Mouse (Mus musculus): ENCODE results near the gene Setdb1. TPM values are rescaled to one million over a fixed set of nuclear protein-coding genes. Genes with fewer than 3 reads are reported as not detected.

Gene Setdb1
- total RNA-seq, 2 experiments from 2014 or later = 10.9 to 11.6 TPM

Other genes starting within 250 kb of the Setdb1 start
- gene Vps72, start 246.2 kb downstream of the Setdb1 start, total RNA-seq (2021) = 10 to 100 TPM; 32.1 to 32.5 TPM
- 10 to 100 TPM; 34.7 to 36.3 TPM for gene Tmod4, start 232.7 kb downstream of the Setdb1 start, total RNA-seq (2021)
- 10 to 100 TPM; 36.5 to 38.3 TPM for gene Scnm1, start 223.2 kb downstream of the Setdb1 start, total RNA-seq (2021)
- gene Lysmd1, start 223.1 kb downstream of the Setdb1 start, total RNA-seq (2021) = 1 to 10 TPM; 4.5 to 4.7 TPM
- 1 to 10 TPM; 2.2 to 2.6 TPM for gene Tnfaip8l2, start 214.8 kb downstream of the Setdb1 start, total RNA-seq (2021)
- gene Sema6c, start 196.7 kb downstream of the Setdb1 start, total RNA-seq (2021) = 1 to 10 TPM; 4.0 to 4.8 TPM
- 10 to 100 TPM; 11.2 to 13.9 TPM for gene Gabpb2, start 139.3 kb downstream of the Setdb1 start, total RNA-seq (2021)
- 10 to 100 TPM; 19.3 to 21.8 TPM for gene Cdc42se1, start 128.5 kb downstream of the Setdb1 start, total RNA-seq (2021)
- 1 to 10 TPM; 6.8 to 8.6 TPM for gene Mllt11, start 125.0 kb downstream of the Setdb1 start, total RNA-seq (2021)
- not detected for gene Gm128, start 115.6 kb downstream of the Setdb1 start, total RNA-seq (2021)
- gene Bnipl, start 106.0 kb downstream of the Setdb1 start, total RNA-seq (2021) = not detected
- gene Mindy1, start 75.9 kb downstream of the Setdb1 start, total RNA-seq (2021) = 10 to 100 TPM; 19.1 to 23.2 TPM
- gene Prune1, start 75.1 kb downstream of the Setdb1 start, total RNA-seq (2021) = 10 to 100 TPM; 25.5 to 25.6 TPM
- under 1 TPM; 0.59 to 0.65 TPM for gene Anxa9, start 50.0 kb downstream of the Setdb1 start, total RNA-seq (2021)
- gene Cers2, start 42.4 kb downstream of the Setdb1 start, total RNA-seq (2021) = 10 to 100 TPM; 30.3 to 32.4 TPM
- gene 4930558C23Rik, start 45.6 kb upstream of the Setdb1 start, total RNA-seq (2021) = not detected
- 10 to 100 TPM; 34.0 to 34.9 TPM for gene Arnt, start 77.2 kb upstream of the Setdb1 start, total RNA-seq (2021)
- gene Ctsk, start 142.1 kb upstream of the Setdb1 start, total RNA-seq (2021) = 1 to 10 TPM; 5.5 to 7.4 TPM
- 10 to 100 TPM; 18.2 to 24.3 TPM for gene Ctss, start 169.6 kb upstream of the Setdb1 start, total RNA-seq (2021)
- not detected for gene Hormad1, start 202.5 kb upstream of the Setdb1 start, total RNA-seq (2021)
- gene Golph3l, start 231.7 kb upstream of the Setdb1 start, total RNA-seq (2021) = 10 to 100 TPM; 18.0 to 19.9 TPM